Mouse (Mus musculus): ENCODE measurements around the gene Hbp1.

- TF ChIP-seq CTCF (IDR thresholded peaks at IDR 0.05) (no peak), POLR2A (IDR thresholded peaks at IDR 0.05; ENCODE audit: insufficient read depth, low read depth, low read length) (no peak), EP300 (IDR thresholded peaks at IDR 0.05; ENCODE audit: insufficient read depth, low read depth, low read length) (no peak)
Measured at GRCm38 (mm10) chr12:31955843-31956242, 5.5 kb upstream of the Hbp1 start.

Data from heart, adult 2 months (tissue).